Mouse (Mus musculus): ENCODE data around the gene Ube2g2.
"Not testable (repeated sequence)": the region's sequence is repeated elsewhere in the genome, so short reads cannot be mapped to it uniquely, and the experiment has no call there.

The Ube2g2 gene

GRCm38 (mm10) chr10:77638956-77639355 lies 16.9 kb downstream of the Ube2g2 start:
- no peak for DNase-seq (ENCODE audit: low spot score in 2 of 2)

- no peak for DNase-seq (ENCODE audit: low spot score in 2 of 2)
These were observed 21.1 kb downstream of the Ube2g2 start for GRCm38 (mm10) chr10:77643160-77643559.

- DNase-seq (ENCODE audit: low spot score in 2 of 2) = no peak
These were observed 23.5 kb downstream of the Ube2g2 start for GRCm38 (mm10) chr10:77645571-77645970.

GRCm38 (mm10) chr10:77647461-77647860 lies 25.4 kb downstream of the Ube2g2 start:
- DNase-seq (ENCODE audit: low spot score in 2 of 2) = no peak

- DNase-seq (ENCODE audit: low spot score in 2 of 2) = no peak
These were observed 25.8 kb downstream of the Ube2g2 start for GRCm38 (mm10) chr10:77647901-77648300.

- no peak for DNase-seq (ENCODE audit: low spot score in 2 of 2)
These were observed 30.0 kb downstream of the Ube2g2 start for GRCm38 (mm10) chr10:77652046-77652445.

- DNase-seq (ENCODE audit: low spot score in 2 of 2) = no peak
These were observed 36.4 kb downstream of the Ube2g2 start for GRCm38 (mm10) chr10:77658286-77658994.

GRCm38 (mm10) chr10:77663949-77664665 lies 42.0 kb downstream of the Ube2g2 start:
- DNase-seq (ENCODE audit: low spot score in 2 of 2) = no peak

- no peak for DNase-seq (ENCODE audit: low spot score in 2 of 2)
These were observed 44.3 kb downstream of the Ube2g2 start for GRCm38 (mm10) chr10:77666342-77666741.

GRCm38 (mm10) chr10:77667402-77667801 lies 45.3 kb downstream of the Ube2g2 start:
- no peak for DNase-seq (ENCODE audit: low spot score in 2 of 2)

GRCm38 (mm10) chr10:77670710-77671109 lies 48.6 kb downstream of the Ube2g2 start:
- DNase-seq (ENCODE audit: low spot score in 2 of 2) = no peak

GRCm38 (mm10) chr10:77671519-77671918 lies 49.4 kb downstream of the Ube2g2 start:
- no peak for DNase-seq (ENCODE audit: low spot score in 2 of 2)

- no peak for DNase-seq (ENCODE audit: low spot score in 2 of 2)
These were observed 51.7 kb downstream of the Ube2g2 start for GRCm38 (mm10) chr10:77673765-77674164.

- DNase-seq (ENCODE audit: low spot score in 2 of 2) = no peak
These were observed 55.5 kb downstream of the Ube2g2 start for GRCm38 (mm10) chr10:77677562-77677961.

GRCm38 (mm10) chr10:77682994-77683393 lies 60.9 kb downstream of the Ube2g2 start:
- DNase-seq (ENCODE audit: low spot score in 2 of 2) = no peak

- DNase-seq (ENCODE audit: low spot score in 2 of 2) = no peak
These were observed 62.1 kb downstream of the Ube2g2 start for GRCm38 (mm10) chr10:77684181-77684580.

- DNase-seq (ENCODE audit: low spot score in 2 of 2) = no peak
These were observed 64.0 kb downstream of the Ube2g2 start, which contains the start of gene Tspear for GRCm38 (mm10) chr10:77685895-77686664. Gene Tspear (plus strand): TSS chr10:77686569.

GRCm38 (mm10) chr10:77687021-77687420 lies 64.9 kb downstream of the Ube2g2 start:
- DNase-seq (ENCODE audit: low spot score in 2 of 2) = no peak

GRCm38 (mm10) chr10:77690356-77690807 lies 68.3 kb downstream of the Ube2g2 start, which contains the start of gene Gm19402:
Gene Gm19402 (minus strand): TSS chr10:77690757.
- not testable (repeated sequence) for DNase-seq (ENCODE audit: low spot score in 2 of 2)
